10 mouse cellular contexts compared by ENCODE assay signal in the genomic region with DNA sequence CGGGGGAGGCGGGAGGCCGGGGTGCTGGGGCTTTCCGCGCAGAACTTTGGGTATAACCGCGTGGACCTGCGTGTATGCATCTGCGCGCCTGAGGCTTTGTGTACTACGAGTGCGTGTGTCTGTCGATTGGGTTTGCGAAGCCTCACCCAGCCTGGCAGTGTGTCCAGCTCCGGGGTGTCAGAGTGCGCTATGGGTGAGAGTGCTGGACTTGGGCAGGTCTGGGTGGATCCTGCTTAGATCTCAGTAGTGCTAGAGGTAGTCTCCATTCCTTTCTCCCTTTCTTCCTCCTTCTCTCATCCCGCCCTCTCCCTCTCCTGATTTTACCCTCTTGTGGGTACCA. TPM values are rescaled to one million over a fixed set of nuclear protein-coding genes. Genes with fewer than 3 reads are reported as not detected.
DNase-seq lines count a peak whose midpoint lies in the region; ATAC-seq and TF ChIP-seq lines count a peak whose summit lies in the region.
"Had no signal": no experiment of that assay in that cellular context is flagged by ENCODE, and none has a peak within 500 bp of the region (broad histone marks: within the 10 kb centered on the region; RNA-seq: fewer than 3 reads in every experiment).

No protein-coding gene starts in this region.

- under 1% methylated on average over 17 of the region's 17 CpGs for WGBS in cerebellum, adult 2 months
- 5% methylated on average over 17 of the region's 17 CpGs for WGBS in intestine, embryonic 15.5 days
- 2% methylated on average over 17 of the region's 17 CpGs for WGBS in neural tube, embryonic 15.5 days

- DNase-seq in cerebellum, adult 2 months = no peak
- DNase-seq in cerebellum, adult 11-12 months = no peak
- DNase-seq in ovary, postnatal 14 days (ENCODE audit: low spot score) = peak; percentile 2
- no peak for DNase-seq in ovary, adult 18-20 months (ENCODE audit: low spot score)
- no peak for DNase-seq in frontal cortex, postnatal 14 days (ENCODE audit: low spot score in 2 of 2)

- no peak overlapping the region for H3K27ac ChIP-seq in cerebellum, adult 2 months (ENCODE audit: insufficient read depth, low read length)
- no peak overlapping the region for H3K27ac ChIP-seq in intestine, embryonic 15.5 days
- H3K27ac ChIP-seq in neural tube, embryonic 15.5 days (replicated peaks) = peak overlapping the region; percentile 81

- H3K9ac ChIP-seq in intestine, embryonic 15.5 days = peak overlapping the region; percentile 51
- peak overlapping the region; percentile 89 for H3K9ac ChIP-seq in neural tube, embryonic 15.5 days (replicated peaks)

- TF ChIP-seq POLR2A in cerebellum, adult 2 months (IDR thresholded peaks at IDR 0.05; ENCODE audit: borderline replicate concordance, insufficient read depth, low read length) = no peak

- peak overlapping the region; percentile 43 for H3K4me3 ChIP-seq in cerebellum, adult 2 months (replicated peaks; ENCODE audit: insufficient read depth, low read depth, low read length)
- H3K4me3 ChIP-seq in intestine, embryonic 15.5 days (replicated peaks) = peak overlapping the region; percentile 63
- H3K4me3 ChIP-seq in neural tube, embryonic 15.5 days (replicated peaks) = peak overlapping the region; percentile 93

- no peaks in the 10 kb centered on the region for H3K27me3 ChIP-seq in cerebellum, adult 2 months (ENCODE audit: control insufficient read depth, insufficient read depth, low read length)
- H3K27me3 ChIP-seq in intestine, embryonic 15.5 days (replicated peaks) = peaks cover 12% of the 10 kb centered on the region
- H3K27me3 ChIP-seq in neural tube, embryonic 15.5 days (replicated peaks) = no peaks in the 10 kb centered on the region

- peak; percentile 56 for ATAC-seq in intestine, embryonic 15.5 days
- ATAC-seq in neural tube, embryonic 15.5 days (ENCODE audit: low FRiP score) = peak; percentile 69
- ATAC-seq in megakaryocyte-erythroid progenitor cell, adult 5-6 weeks (replicated peaks; ENCODE audit: low FRiP score, low TSS enrichment, poor library complexity, severe bottlenecking) = no peak

- no peaks in the 10 kb centered on the region for H3K4me1 ChIP-seq in cerebellum, adult 2 months (ENCODE audit: control insufficient read depth, insufficient read depth, low read length)
- H3K4me1 ChIP-seq in intestine, embryonic 15.5 days (replicated peaks) = peaks cover 5% of the 10 kb centered on the region; the same call in 1 of the 2 replicates
- peaks cover 26% of the 10 kb centered on the region for H3K4me1 ChIP-seq in neural tube, embryonic 15.5 days

- no peaks in the 10 kb centered on the region for H3K36me3 ChIP-seq in intestine, embryonic 15.5 days
- peaks cover 20% of the 10 kb centered on the region for H3K36me3 ChIP-seq in neural tube, embryonic 15.5 days

- peak overlapping the region; percentile 99 for H3K4me2 ChIP-seq in intestine, embryonic 15.5 days (replicated peaks)
- H3K4me2 ChIP-seq in neural tube, embryonic 15.5 days = peak overlapping the region; percentile 86

- TF ChIP-seq CTCF in cerebellum, adult 2 months (IDR thresholded peaks at IDR 0.05; ENCODE audit: borderline replicate concordance, insufficient read depth, low read depth, low read length) = no peak

- H3K9me3 ChIP-seq in intestine, embryonic 15.5 days = no peaks in the 10 kb centered on the region
- no peaks in the 10 kb centered on the region for H3K9me3 ChIP-seq in neural tube, embryonic 15.5 days (replicated peaks)

RNA-seq across cellular contexts. Expression of a gene that starts 1.0 kb away (rescaled TPM):
- 6.8 and 6.9 TPM in 2 replicates for polyA plus RNA-seq in cerebellum, adult 2 months (2012; rRNA removed)
- 2.0 and 2.2 TPM in 2 replicates for polyA plus RNA-seq in intestine, embryonic 15.5 days (2015; fragmentation: Nextera tagmentation; extraction: Ambion mirVana)
- 24.5 and 30.5 TPM in 2 replicates for polyA plus RNA-seq in neural tube, embryonic 15.5 days (2015; fragmentation: Nextera tagmentation; extraction: Ambion mirVana)
- not detected in 2 replicates for total RNA-seq in megakaryocyte-erythroid progenitor cell, adult 5-6 weeks (2014; fragmentation: Nextera tagmentation)
- not detected in 2 replicates for total RNA-seq in megakaryocyte-erythroid progenitor cell, adult 5-6 weeks (2017)
- total RNA-seq: hematopoietic stem cell, adult 5-6 weeks had no signal

RNA-seq across cellular contexts. Expression of a gene that starts 34.5 kb away (rescaled TPM):
- polyA plus RNA-seq in cerebellum, adult 2 months (2012; rRNA removed) = 0.10 and 0.13 TPM in 2 replicates
- not detected in 2 replicates for polyA plus RNA-seq in intestine, embryonic 15.5 days (2015; fragmentation: Nextera tagmentation; extraction: Ambion mirVana)
- 0.33 and 0.36 TPM in 2 replicates for polyA plus RNA-seq in neural tube, embryonic 15.5 days (2015; fragmentation: Nextera tagmentation; extraction: Ambion mirVana)
- total RNA-seq in megakaryocyte-erythroid progenitor cell, adult 5-6 weeks (2014; fragmentation: Nextera tagmentation) = not detected in 2 replicates
- not detected in 2 replicates for total RNA-seq in megakaryocyte-erythroid progenitor cell, adult 5-6 weeks (2017)
- total RNA-seq: hematopoietic stem cell, adult 5-6 weeks had no signal
- polyA plus RNA-seq: C2C12 had no signal

RNA-seq across cellular contexts. Expression of a gene that starts 41.2 kb away (rescaled TPM):
- 49.5 and 50.4 TPM in 2 replicates for polyA plus RNA-seq in cerebellum, adult 2 months (2012; rRNA removed)
- polyA plus RNA-seq in intestine, embryonic 15.5 days (2015; fragmentation: Nextera tagmentation; extraction: Ambion mirVana) = 39.8 and 42.2 TPM in 2 replicates
- 58.3 and 60.5 TPM in 2 replicates for polyA plus RNA-seq in neural tube, embryonic 15.5 days (2015; fragmentation: Nextera tagmentation; extraction: Ambion mirVana)
- total RNA-seq in megakaryocyte-erythroid progenitor cell, adult 5-6 weeks (2014; fragmentation: Nextera tagmentation) = 72.4 and 109 TPM in 2 replicates
- 11.8 and 30.9 TPM in 2 replicates for total RNA-seq in megakaryocyte-erythroid progenitor cell, adult 5-6 weeks (2017)

Comparison
In these comparisons a context has a peak if more than half of its experiments do, and no peak if none do; other contexts are left out.
1. H3K4me3 ChIP-seq: peak in every context shown above with its lines; median percentile 93 in neural tube, embryonic 15.5 days; 63 in intestine, embryonic 15.5 days; 43 in cerebellum, adult 2 months.